Comparison of ENCODE assay signal across 13 mouse cellular contexts in the genomic region with DNA sequence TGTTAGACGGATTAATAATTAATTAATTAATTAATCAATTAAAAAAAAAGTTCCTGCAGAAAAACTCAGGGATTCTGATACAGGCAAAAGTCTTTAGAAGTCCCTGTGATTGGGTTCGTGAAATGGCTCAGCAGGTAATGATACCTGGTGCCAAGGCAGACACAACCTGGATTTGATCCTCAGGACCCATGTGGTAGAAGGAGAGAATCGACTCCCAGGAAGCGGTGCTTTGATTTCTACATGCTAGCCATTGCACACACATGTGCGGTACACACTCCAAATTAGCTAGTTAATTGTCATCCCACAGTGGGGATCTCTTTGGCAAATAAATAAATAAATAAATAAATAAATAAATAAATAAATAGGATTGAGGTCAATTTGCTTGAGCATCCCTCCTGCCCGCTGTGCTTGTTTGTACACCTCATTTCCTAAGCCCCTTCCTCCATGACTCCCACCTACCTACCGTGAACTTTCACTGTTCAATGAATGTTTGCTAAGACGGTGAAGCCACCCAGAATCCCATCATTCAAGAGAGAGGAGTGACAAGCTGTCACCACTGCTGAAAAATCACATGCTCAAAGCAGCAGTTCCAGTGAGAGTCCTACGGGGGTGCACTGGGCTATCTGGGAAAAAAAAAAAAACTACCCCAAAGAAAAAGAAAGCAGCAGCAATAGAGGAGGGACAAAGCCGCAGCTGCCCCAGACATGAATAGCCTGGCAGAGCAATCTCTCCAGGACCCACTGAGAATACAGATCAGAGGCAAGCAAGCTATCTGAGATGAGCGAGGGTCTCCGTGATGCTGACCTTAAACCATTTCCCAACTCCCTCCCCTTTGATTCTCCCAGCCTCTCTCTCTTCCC.
DNase-seq lines count a peak whose midpoint lies in the region; ATAC-seq and TF ChIP-seq lines count a peak whose summit lies in the region.
"Had no signal": no experiment of that assay in that cellular context is flagged by ENCODE, and none has a peak within 500 bp of the region (broad histone marks: within the 10 kb centered on the region; RNA-seq: fewer than 3 reads in every experiment).

No protein-coding gene starts in this region.

- H3K36me3 ChIP-seq in embryonic facial prominence, embryonic 10.5 days (replicated peaks): no peaks in the 10 kb centered on the region
- no peaks in the 10 kb centered on the region for H3K36me3 ChIP-seq in forebrain, embryonic 10.5 days (replicated peaks)
- peaks cover 10% of the 10 kb centered on the region for H3K36me3 ChIP-seq in hindbrain, embryonic 13.5 days
- H3K36me3 ChIP-seq in midbrain, embryonic 15.5 days (replicated peaks): no peaks in the 10 kb centered on the region
- H3K36me3 ChIP-seq: liver, embryonic 12.5 days had no signal

- WGBS in embryonic facial prominence, embryonic 10.5 days: 58% methylated on average over 12 of the region's 12 CpGs
- WGBS in forebrain, embryonic 10.5 days: 69% methylated on average over 12 of the region's 12 CpGs
- WGBS in hindbrain, embryonic 13.5 days: 41% methylated on average over 12 of the region's 12 CpGs
- 49% methylated on average over 12 of the region's 12 CpGs for WGBS in midbrain, embryonic 15.5 days
- WGBS in lung, adult 2 months: 70% methylated on average over 12 of the region's 12 CpGs

- no peak overlapping the region for H3K9ac ChIP-seq in hindbrain, embryonic 13.5 days
- no peak overlapping the region for H3K9ac ChIP-seq in midbrain, embryonic 15.5 days
- H3K9ac ChIP-seq: liver, embryonic 12.5 days had no signal

- H3K4me1 ChIP-seq in embryonic facial prominence, embryonic 10.5 days: peaks cover 8% of the 10 kb centered on the region
- H3K4me1 ChIP-seq in forebrain, embryonic 10.5 days: peaks cover 7% of the 10 kb centered on the region
- peaks cover 7% of the 10 kb centered on the region for H3K4me1 ChIP-seq in hindbrain, embryonic 13.5 days (replicated peaks)
- H3K4me1 ChIP-seq in midbrain, embryonic 15.5 days: peaks cover 9% of the 10 kb centered on the region; the same call in 1 of the 2 replicates
- H3K4me1 ChIP-seq in lung, adult 2 months (ENCODE audit: control insufficient read depth, insufficient read depth, low read length): no peaks in the 10 kb centered on the region
- H3K4me1 ChIP-seq: liver, embryonic 12.5 days had no signal

- ATAC-seq in hindbrain, embryonic 13.5 days (ENCODE audit: low FRiP score): peak; percentile 73
- peak; percentile 77 for ATAC-seq in midbrain, embryonic 15.5 days (replicated peaks)
- ATAC-seq: liver, embryonic 12.5 days; Patski had no signal

- H3K4me3 ChIP-seq in embryonic facial prominence, embryonic 10.5 days: 0 out of 2 replicates have a peak overlapping the region, but pooled peaks have one; percentile 3
- H3K4me3 ChIP-seq in forebrain, embryonic 10.5 days: no peak overlapping the region
- no peak overlapping the region for H3K4me3 ChIP-seq in hindbrain, embryonic 13.5 days
- H3K4me3 ChIP-seq in midbrain, embryonic 15.5 days: no peak overlapping the region
- H3K4me3 ChIP-seq in lung, adult 2 months (replicated peaks; ENCODE audit: extremely low read depth, low read depth, low read length): no peak overlapping the region
- H3K4me3 ChIP-seq: liver, embryonic 12.5 days had no signal

- no peak for TF ChIP-seq POLR2A in lung, adult 2 months (IDR thresholded peaks at IDR 0.05; ENCODE audit: borderline replicate concordance, extremely low read depth, low read depth, low read length)

- DNase-seq in embryonic facial prominence, embryonic 10.5 days (ENCODE audit: low spot score): peak; percentile 17
- DNase-seq in forebrain, embryonic 10.5 days (ENCODE audit: extremely low spot score, low spot score): no peak
- DNase-seq in urinary bladder, adult 2 months (ENCODE audit: low spot score): no peak
- DNase-seq in liver: no peak
- DNase-seq in lung, adult 2 months: no peak
- no peak for DNase-seq in spleen, adult 12 weeks (ENCODE audit: low spot score)
- DNase-seq: adrenal gland, adult 8-10 months; kidney, postnatal 25 days; lung, postnatal 14 days had no signal

- no peaks in the 10 kb centered on the region for H3K27me3 ChIP-seq in embryonic facial prominence, embryonic 10.5 days (replicated peaks; ENCODE audit: low read depth, poor library complexity, severe bottlenecking)
- no peaks in the 10 kb centered on the region for H3K27me3 ChIP-seq in forebrain, embryonic 10.5 days (ENCODE audit: poor library complexity, severe bottlenecking)
- no peaks in the 10 kb centered on the region for H3K27me3 ChIP-seq in hindbrain, embryonic 13.5 days
- no peaks in the 10 kb centered on the region for H3K27me3 ChIP-seq in midbrain, embryonic 15.5 days (replicated peaks)
- H3K27me3 ChIP-seq: liver, embryonic 12.5 days; Patski had no signal

- H3K4me2 ChIP-seq in hindbrain, embryonic 13.5 days: peak overlapping the region; percentile 13
- peak overlapping the region; percentile 11; the same call in 1 of the 2 replicates for H3K4me2 ChIP-seq in midbrain, embryonic 15.5 days
- H3K4me2 ChIP-seq: liver, embryonic 12.5 days had no signal

- H3K9me3 ChIP-seq in embryonic facial prominence, embryonic 10.5 days: no peaks in the 10 kb centered on the region
- H3K9me3 ChIP-seq in forebrain, embryonic 10.5 days: no peaks in the 10 kb centered on the region
- no peaks in the 10 kb centered on the region for H3K9me3 ChIP-seq in hindbrain, embryonic 13.5 days
- no peaks in the 10 kb centered on the region for H3K9me3 ChIP-seq in midbrain, embryonic 15.5 days
- H3K9me3 ChIP-seq: liver, embryonic 12.5 days had no signal

- peak overlapping the region; percentile 51; the same call in 1 of the 2 replicates for H3K27ac ChIP-seq in embryonic facial prominence, embryonic 10.5 days (replicated peaks)
- H3K27ac ChIP-seq in forebrain, embryonic 10.5 days: peak overlapping the region; percentile 58
- H3K27ac ChIP-seq in hindbrain, embryonic 13.5 days: peak overlapping the region; percentile 78
- peak overlapping the region; percentile 39 for H3K27ac ChIP-seq in midbrain, embryonic 15.5 days
- H3K27ac ChIP-seq: liver, embryonic 12.5 days had no signal

- no peak for TF ChIP-seq CTCF in lung, adult 2 months (IDR thresholded peaks at IDR 0.05; ENCODE audit: insufficient read depth, low read length)
